Mouse (Mus musculus): ENCODE measurements around the gene Arvcf.

The Arvcf gene

DNA sequence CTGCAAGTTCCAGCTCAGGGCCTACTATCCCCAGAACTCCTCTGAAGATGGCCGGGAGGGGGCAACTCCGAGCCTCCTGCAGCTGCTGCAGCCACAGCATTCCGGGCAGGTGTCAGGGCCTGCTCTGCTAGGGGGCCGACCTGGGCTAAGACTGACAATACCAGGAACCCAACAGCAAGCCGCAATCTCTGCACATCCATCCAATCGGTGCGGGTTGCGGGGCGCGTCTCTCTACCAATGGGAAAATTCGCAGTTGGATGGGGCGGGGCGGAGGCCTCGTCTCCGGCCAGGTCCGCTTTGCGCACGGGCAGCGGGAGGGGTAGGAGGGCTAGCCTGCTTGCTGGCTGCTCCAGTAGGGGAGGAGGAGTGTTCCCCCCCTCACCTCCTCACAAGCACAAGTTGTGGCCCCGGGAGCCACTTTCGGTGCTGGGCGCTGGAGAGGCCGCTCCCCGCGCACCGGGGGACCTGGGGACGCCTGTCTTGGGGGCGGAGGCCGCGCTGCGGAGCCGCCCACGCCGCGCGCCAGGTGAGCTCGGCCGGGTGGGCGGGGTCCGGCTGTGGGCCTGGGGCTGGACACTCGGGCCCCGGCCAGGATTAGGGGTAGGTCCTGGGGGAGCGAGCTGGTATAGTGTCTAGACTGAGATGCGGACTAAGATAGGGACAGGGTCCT is at the start of gene Arvcf, which contains the start of gene Tango2:
Gene Arvcf, plus strand, starts transcription at position 252 of the 670 bp plus-strand sequence.
Gene Tango2, minus strand, starts transcription at position 173 of the 670 bp plus-strand sequence.
- DNase-seq: peak; percentile 96

DNA sequence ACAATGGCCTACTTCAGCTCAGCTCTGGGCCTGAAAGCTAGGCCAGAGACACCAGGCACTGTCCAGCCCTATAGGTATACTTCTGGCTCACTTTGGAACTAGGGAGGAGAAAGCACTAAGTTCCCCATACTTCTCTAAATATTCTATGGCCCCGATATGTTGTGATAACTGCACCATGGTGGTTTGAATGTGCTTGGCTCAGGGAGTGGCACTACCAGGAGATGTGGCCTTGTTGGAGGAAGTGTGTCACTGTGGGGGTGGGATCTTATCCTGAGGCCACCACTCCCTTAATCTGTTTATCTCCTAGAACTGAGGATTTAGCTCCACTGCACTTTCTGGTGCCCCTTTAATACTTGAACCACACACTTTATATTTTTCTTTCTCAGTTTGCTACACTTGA is 39.8 kb upstream of the Arvcf start:
- DNase-seq: no peak

DNA sequence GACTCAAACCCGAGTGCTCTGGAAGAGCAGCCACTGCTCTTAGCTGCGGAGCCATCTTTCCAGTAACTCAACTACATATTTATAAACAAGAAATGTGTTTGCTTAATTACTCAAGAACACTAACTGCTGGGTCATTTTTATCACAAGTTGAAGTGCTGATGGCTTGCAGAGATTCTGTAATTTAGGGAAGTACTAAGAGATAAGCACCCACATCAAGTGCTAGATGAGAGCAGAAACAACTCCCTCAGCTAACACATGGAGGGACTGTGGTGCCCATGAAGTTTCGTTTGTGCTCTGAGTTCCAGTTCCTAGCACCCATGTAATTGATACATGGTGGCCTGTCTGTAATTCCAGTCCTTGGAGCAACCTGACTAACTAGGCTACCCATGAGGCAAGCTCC is 29.0 kb upstream of the Arvcf start:
- no peak for DNase-seq

DNA sequence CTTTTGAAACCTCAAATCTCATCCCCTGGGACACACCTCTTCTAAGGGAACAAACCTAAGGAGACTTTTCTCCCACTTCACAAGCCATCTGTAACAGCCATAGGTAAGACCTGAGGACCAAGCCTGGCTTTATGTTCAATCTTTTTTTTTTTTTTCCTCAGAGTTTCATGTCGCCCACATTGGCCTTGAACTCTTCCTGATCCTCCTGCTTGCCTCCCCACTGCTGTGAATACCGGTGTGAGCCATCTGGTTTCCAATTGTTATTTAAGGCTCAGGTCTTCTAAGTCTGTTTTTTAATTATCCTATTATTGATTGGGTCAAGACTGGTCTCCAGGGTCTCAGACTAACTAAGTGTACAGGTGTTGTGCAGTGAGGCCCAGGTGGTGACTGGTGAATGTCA is 26.5 kb upstream of the Arvcf start:
- no peak for DNase-seq

DNA sequence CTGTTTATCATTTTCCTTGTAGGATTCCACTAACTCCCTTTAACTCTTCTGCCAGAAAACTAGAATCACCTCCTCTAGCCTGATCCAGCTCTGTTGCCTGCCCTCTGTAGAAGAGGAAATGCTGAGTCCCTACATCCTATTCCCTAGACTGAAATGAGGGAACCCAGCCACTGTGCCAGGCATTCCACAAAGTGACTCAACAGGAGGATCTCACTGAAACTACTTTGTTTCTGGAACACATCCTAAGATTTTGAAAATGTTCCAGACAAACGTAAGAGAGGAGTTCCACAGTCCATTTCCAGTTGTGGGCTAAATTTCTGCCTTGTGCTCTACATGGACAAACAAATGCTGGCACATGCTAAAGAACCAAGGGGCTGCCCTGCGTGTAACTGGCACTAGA is 24.5 kb upstream of the Arvcf start:
- DNase-seq: no peak

DNA sequence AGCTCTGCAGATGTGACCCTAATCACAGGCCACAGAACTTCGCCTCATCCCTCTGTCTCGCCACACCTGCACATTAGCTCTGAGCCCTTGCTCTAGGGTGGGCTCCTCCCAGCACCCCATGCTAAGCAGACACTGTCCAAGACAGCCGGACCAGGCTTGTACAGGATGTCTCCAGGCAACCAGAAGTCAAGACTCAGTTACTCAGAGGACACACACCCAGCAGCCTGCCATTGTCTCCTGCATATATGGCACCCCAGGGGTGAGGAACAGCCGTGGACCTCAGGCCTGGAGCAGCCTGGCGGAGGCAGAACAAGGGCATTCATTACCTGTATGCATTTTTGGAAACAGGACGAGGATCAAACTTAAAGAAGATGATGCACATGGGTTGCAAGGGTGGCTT is 24.0 kb upstream of the Arvcf start:
- DNase-seq: no peak

DNA sequence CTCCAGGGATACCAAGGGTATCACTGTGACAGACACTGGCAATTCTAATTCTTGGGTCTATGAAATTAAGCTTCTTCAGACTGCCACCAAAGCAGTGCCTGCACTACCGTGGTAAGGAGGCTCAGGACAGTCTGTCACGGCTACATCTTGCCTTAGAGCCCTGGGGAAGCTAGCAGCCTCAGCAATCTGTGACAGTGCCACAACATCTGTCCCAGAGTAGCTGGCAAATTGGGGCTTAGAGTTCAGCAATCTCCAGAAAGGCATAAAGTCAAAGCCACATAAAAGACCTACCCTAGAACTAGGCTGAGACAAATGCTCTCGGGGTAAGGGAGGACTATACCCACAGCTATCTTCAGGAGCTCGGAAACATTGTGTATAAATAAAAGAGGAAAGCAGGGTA is 22.2 kb upstream of the Arvcf start:
- no peak for DNase-seq

DNA sequence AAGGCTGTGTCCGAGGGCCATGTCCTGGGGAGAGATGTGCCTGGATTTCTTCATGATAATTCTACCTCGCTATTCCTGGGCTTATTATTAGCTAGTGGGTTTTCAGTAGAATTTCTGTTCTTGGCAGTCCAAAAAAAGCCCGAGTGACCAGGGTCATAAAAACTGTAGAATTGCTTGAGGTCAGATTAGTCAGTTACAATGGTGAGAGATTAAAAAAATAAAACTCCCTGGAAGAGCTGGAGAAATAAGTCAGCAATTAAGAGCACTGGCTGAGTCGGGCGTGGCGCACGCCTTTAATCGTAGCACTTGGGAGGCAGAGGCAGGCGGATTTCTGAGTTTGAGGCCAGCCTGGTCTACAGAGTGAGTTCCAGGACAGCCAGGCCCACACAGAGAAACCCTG is 20.0 kb upstream of the Arvcf start:
- DNase-seq: no peak

DNA sequence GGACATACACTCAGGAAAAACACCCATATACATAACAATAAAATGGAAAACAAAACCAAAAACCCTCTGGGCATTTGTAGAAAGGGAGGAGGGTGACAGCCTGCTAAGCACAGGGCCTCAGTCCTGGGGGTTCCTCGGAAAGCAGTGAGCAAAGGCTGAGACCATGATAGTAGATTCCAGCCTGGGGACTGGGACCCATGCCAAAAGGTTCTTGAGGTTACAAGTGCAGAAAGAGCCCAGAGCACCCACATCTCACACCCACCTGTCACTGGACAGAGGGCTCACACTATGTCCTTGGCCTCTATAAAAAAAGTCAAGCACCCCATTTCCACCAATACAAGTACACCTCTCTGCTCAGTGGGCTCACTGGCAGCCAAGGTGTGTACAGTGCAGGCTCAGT is 19.5 kb upstream of the Arvcf start:
- DNase-seq: no peak

DNA sequence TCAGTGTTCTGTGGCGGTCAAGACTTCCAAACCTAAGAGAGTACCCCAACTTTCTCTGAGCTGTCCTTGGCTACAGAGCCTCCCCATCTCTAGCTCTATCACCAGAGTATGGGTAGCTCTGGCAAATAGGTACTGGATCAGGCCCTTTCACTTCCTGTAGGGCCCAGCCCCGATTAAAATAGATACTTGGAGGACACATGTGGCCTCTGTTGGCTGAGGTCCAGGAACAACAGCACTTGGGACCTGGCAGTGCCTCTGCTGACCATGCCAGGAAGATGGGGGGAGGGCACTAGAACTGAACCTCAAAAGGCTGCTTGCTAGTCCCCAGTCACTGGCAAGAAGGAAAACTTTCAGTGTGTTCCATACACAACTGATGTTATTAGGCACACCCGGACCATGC is 14.0 kb upstream of the Arvcf start:
- peak; percentile 46 for DNase-seq

DNA sequence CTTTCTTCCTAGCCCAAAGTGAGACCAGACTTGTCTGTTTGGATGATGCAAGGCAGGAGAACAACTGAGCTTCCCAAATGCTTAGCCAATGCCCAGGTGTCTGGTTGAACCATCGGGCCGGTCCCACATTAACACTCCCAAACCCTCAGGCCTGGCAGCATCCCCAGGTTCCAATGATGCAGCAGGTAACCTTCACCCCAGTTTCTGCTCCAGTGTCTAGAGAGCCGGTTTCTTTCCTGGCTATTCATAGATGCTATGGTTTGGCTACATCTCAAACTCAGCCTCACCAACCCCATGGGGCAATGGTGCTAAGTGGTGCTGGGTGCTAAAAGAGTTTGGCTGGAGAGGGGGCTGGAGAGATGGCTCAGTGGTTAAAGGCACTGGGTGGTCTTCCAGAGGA is 12.0 kb upstream of the Arvcf start:
- no peak for DNase-seq

DNA sequence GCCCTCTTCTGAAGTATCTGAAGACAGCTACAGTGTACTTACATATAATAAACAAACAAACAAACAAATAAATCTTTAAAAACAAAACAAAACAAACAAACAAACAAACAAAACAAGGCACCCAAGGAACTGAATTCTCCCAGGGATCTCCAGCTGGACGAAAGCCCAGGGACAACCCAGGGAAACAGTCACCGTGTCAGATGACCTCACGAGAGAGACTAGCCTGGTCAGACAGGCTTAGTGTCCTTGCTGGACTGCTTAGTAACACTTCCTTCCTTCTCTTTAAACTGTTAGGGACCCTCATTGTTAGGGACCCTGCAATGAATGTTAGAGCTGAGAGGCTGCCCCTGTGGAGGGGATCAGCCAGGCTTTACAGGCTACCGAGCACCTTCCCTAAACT is 10.7 kb upstream of the Arvcf start:
- DNase-seq: no peak

DNA sequence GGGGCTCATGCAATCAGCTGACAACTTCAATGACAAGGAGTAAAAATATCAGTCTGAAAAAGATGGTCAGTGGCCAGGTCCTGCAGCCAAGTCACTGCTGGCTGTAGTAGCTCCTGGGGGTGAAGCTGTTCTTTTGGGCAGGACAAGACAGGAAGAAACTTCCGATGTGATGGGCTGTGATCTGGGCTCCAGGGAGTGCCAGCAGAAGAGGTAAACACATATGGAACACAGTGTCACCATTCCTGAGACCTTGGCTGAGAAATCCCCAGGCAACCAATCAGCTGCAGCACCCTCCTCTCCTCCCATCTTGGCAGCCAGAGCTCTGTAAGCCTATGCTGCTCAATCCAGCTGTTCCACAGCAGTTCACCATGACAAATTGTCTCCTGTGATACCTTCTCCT is 8.1 kb upstream of the Arvcf start:
- peak; percentile 62 for DNase-seq

DNA sequence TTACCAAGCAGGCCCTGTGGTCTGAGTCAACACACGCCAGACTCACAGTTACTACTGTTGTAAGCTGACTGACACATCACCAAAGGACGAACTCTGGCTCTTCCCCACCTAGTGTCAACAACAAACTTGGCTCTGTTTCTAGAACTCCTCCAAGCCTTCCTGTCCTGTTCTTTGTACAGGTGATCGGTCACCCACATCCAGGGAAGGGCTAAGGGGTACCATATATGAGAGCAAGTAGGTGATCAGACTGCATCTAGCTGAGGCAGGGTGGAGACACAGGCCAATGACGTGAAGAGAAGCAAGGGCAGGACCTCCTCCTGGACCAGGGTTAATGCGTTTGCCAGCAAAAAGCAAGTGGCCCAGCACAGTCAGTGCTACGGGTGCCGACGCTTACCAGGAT is 6.4 kb upstream of the Arvcf start:
- no peak for DNase-seq

DNA sequence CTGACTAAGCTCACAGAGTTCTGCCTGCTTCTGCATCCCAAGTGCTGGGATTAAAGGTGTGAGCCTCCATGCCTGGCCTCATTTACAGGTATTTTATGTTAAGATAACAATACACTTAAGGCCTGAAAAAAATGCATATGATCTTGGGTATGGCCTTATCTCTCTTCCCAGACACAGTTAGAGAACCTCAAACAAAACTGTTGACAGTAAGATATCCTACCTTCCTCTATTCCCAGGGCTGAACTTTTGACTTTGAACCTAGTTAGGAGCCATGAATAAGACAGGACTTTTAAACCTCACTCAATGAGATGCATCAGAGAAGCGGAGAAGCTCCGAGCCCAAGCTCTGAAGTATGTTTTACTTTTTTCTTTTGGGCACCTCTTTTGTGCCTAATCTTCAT is 5.9 kb upstream of the Arvcf start:
- DNase-seq: no peak

DNA sequence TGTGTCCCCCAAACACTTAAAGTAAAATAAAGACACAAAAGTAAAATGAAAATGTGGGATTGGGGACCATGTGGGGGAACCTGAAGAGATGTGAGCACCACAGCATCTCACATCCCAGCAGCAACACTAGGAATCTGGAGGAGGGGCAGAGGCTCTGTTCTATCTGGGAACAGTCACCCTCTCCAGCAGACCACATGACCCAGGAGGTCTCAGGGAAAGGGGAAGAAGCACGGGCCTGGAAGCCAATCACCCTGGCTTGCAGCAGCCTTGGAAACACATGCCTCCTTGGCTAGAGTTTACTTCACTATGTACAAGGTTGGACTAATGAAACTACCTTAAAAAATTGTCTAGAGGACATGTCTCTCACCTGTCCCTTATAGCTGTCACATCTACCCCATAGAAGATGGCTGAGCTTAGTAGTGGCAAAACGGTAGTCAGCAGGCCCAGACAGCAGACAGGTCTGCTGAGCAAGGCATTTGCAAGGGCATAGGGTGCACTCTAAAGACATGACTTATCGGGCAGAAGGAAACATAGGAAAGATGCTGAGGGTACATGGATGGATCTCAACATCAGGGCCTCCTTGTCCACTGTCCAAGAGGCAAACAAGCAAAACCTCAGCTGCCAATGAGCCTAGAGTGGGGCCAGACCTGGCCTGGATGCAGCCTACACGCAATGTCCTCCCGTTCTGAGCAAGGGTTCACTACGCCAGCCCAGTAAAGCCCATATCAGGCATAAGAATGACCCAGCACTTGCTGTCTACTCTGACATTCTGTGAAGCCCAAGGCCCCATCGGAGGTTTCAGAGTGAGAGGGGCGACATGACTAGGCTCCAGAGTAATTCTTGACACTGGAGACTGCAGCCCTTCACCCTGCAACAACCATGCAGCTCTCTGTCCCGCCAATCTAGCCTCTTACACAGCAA is 5.1 kb upstream of the Arvcf start:
- DNase-seq: no peak

DNA sequence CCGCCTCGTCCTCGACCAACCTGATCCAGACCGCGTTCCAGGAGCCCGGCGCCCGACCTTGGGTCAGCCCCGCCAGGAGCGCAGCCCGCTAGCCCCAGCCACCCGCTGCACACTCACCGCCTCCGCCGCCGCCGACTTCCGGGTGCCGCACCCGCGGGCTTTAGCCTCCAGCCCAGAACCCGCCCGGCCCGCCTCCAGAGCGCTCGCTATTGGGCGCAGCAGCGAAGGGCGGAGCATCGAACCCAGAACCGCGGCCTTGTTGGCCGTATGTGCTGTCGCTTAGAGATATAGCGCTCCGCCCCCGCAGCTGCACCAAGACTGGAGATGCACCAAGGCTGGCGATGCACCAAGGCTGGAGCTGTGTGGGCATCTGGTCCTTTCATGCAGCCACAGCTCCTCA is 4.2 kb upstream of the Arvcf start:
- peak; percentile 98 for DNase-seq

DNA sequence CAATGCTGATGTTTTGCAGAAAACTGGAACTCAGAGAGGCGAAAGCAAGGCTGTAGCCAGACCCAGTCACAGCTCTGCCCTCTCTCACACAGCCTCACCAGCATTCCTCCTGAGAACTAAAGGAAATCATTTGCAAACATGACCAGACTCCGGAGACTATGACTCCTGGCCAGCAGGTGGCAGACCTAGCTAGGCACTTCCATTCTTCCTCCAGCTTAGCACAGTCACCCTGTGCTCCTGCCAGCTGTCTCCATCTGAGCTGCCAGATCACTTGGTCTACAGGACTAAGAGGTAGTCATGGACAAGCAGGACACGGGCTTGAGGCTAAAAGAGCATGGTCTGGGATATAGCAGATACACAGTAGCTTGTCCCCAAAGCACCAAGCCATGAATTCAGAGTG is 2.7 kb upstream of the Arvcf start:
- DNase-seq: peak; percentile 95

DNA sequence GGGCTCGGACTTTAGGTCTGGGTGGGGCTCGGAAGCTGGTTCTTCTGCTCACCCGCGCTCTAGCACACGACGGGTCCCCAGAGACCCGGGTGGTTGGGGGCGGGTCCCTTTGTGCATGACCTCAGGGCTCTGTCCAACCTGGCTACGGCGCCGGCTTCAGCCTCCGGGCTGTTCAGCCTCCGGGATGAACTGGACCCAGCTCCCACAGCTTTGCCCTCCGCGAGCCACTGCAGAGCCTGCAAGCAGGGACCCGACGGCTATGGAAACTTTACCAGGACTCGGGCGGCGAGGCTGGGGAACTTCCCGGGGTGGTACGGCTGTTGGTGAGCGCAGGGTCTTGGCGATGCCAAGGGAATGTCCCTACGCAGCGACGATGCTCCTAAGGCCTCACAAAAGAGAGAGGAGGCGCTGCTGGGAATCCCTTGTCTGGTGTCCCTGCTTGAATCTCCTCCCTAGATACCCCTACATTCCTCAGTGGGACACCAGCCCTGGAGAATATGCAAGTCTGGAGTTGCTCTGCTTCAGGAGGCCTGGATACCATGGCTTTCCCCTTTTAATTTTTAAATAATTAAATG is 706 bp downstream of the Arvcf start:
- peak; percentile 35 for DNase-seq

DNA sequence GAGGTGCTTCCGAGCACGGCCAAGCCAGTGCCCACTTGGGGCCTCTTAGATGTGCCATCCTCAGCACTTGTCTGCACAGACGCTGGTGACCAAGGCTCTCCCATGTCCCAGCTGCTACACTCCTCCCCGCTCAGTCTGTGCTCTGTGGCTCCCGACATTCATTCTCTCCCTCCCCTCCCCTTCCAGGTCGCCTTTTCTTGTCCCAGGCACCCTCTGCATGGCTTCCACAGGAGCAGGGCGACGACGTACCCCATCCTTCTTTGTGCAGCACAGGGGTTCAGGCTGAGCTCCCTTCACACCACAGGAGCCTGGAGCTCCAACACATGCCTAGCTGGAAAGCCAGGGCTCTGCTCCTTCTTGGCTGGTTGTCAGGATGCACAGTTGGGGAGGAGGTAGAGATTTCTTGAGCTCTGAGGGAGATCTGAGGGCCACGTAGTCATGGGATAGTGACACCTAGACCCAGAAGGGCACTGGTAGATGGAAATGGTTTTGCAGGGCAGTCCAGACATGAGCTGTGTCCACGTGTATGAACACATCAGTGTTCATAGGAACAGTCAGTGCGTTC is 1.9 kb downstream of the Arvcf start:
- DNase-seq: no peak

DNA sequence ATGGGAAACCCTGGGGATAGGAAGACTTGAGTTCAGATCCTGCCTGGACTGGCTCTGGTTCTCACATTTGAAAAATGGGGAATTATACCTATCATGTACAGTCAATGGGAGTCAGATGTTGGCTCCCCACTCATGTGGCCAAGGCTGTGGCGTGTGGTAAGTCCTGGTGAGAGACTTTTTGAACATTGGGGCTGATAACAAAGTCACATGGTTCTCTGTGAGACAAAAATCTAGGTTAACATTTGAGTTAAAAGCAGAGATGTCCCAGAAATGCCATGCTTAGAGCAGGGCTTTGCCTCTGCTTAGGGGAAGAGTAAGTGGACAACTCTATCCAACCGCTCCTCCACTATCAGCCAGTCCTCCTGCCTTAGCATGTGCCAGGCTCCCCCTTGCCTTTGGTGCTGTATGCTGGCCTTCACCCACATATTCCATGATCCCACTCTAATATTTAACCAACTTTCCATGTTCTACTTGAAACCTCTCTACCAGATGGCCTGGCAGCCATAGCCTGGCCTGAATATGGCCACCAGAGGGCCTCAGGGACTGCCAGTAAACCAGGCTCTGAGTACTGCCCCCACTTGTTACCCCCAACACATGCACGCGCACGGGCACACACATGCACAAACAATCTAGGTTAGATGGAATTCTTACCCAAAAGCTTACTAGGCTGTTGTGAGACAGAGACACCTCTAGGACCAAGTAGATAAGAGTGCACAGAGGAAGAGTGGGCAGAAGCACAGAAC is 3.5 kb downstream of the Arvcf start:
- DNase-seq: peak; percentile 73

DNA sequence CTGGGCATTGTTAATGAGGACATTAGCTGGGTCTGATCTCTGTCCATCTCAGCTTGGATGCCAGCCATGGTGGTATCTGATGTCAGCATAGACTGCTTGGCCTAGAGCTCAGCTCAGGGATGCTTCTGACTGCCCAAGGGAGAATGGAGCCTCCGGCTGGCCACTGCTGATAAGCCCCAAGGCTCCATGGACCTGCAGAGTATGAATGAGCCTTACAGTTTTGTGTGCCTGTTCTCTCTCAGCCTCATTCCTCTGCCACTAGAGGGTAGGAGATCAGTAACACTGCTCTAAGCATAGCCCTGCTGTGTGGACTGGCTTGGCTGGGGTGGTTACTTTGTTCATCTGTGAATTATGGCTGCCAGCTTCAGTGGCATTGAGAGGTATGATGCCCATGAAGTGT is 5.1 kb downstream of the Arvcf start:
- DNase-seq: no peak

DNA sequence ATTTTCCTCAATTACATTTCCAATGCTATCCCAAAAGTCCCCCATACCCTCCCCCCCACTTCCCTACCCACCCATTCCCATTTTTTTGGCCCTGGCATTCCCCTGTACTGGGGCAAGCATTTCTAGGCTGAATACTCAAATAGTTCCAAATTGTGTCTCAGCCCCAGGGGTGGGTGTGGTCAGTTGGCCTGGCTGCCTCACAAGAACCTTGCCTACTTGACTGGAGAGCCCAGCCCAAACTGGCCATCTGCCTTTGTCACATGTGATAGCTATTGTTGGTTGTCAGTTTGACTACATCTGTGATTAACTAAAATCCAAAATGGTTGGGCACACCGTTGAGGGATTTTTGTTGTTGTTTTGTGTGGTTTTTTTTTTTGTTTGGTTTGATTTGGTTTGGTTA is 9.0 kb downstream of the Arvcf start:
- peak; percentile 51 for DNase-seq

Measured in lung, postnatal 36 days (tissue).